Mouse (Mus musculus): ENCODE measurements around the gene Padi1. TPM values are rescaled to one million over a fixed set of nuclear protein-coding genes. Genes with fewer than 3 reads are reported as not detected.

Padi1 gene
- total RNA-seq, 2 experiments from 2014 or later = 0.09 TPM; not detected in 1

DNA sequence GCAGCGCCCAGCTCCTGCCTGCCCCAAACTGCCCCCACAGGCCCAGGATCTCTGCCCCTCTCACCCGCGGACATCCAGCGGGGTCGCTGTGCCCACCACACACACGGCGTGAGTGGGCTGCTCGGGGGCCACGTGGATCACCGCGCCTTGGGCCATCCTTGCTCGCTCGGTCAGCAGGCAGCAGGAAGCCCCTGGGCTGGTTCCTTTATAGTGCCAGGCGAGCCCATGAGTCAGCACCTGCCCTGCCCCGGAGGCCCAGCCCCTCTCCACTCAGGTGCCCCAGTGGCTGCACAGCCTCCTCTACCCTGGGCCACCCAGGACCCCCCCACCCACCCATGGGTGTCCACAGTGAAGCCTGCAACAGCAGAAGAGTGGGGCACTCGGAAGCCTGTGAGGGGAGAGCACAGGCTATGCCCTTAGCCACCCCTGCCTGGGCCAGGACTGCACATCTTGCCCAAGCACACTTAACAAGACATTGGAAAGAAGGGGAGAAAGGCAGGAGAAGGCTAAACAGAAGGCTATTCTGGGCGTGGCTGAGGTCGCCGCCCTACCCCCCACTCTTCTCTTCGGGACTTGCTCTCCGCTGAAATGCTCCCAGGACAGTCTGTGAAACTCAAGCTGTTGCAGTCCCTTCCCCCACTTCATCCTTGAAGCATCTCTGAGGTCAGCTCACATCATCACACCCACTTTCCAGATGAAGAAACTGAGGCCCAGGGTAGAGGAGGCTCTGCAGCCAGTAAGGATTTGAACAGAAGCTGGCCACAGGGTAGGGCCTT lies 71.4 kb downstream of the Padi1 start, which contains the start of gene Padi4:
Gene Padi4 (minus strand): TSS at position 212 of the 776 bp plus-strand sequence.
- TF ChIP-seq CTCF (IDR thresholded peaks at IDR 0.05) = no peak
- intact Hi-C loops (cut with DNase I) = no loop called here
- no peak for DNase-seq (ENCODE audit: extremely low spot score in 1 of 2, low spot score in 2 of 2)
- Histone ChIP-seq H3K4me3 (no peak within 1 kb of the TSS), H3K27ac (no peak within 1 kb of the TSS)

DNA sequence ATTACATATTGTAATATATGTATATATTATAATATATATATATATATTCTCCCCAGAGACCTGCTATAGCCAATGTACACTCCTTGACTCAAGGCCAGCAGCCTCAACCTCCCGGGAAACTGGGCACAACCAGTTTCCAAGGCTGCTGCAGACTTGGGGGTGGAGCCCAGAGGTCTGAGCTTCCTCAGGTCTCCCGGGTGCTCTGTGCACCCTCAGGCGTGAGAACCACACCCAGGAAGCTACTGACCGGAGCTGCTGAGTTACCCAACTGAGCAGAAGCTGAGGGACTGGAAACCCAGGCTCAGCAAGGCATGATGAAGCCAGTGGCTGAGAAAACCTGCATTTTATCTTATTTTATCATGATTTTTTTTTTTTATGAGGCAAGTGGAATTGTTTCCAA lies 74.5 kb downstream of the Padi1 start:
- DNase-seq (ENCODE audit: extremely low spot score in 1 of 2, low spot score in 2 of 2) = no peak
- Histone ChIP-seq H3K27ac (no peak overlapping the region), H3K4me3 (no peak overlapping the region)
- TF ChIP-seq CTCF (IDR thresholded peaks at IDR 0.05) = no peak
- intact Hi-C loops (cut with DNase I) = no loop called here

DNA sequence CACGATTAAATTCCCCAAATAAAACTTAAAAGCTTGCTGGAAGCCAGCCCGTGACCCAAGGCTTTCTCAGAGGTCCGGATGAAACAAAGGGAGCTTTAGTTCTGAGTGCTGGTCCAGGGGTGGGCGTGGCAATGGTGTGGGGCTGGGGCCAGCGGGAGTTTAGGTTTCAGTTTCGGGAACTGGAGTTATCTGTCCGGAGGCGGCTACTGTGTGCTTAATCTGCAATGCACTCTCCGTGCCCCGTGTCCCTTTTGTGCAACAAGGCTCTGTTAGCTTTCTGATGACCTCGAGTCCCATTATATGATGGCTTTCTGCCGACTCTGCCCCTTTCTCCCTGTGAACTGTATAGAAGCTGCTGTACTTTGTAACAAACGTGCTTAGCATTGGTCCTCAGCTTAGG lies 75.1 kb downstream of the Padi1 start:
- DNase-seq (ENCODE audit: extremely low spot score in 1 of 2, low spot score in 2 of 2) = no peak
- TF ChIP-seq CTCF (IDR thresholded peaks at IDR 0.05) = no peak

DNA sequence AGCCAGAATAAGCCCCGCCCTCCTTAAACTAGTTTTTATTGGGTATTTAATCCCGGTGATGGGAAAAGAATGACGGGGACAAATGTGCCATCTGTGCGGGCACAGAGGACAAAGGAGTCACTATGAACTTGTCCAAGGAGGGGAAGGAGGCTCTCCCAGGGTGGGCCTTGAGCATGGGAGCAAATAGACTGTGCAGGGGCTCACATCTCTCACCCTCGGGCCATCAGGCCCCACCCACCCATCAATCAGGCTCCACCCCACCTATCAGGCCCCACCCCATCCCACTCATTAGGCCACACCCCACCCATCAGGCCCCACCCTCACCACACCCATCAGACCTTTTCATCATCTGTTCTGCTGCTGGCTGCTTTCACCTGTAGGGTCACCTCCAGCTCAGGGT lies 76.6 kb downstream of the Padi1 start:
- intact Hi-C loops (cut with DNase I) = loop anchor here (5.0 kb wide), 1 partner anchor 48 kb away; no protein-coding TSS in a partner anchor
- DNase-seq (ENCODE audit: extremely low spot score in 1 of 2, low spot score in 2 of 2) = no peak
- H3K4me3 ChIP-seq = no peak overlapping the region
- no peak for TF ChIP-seq CTCF (IDR thresholded peaks at IDR 0.05)
- H3K27ac ChIP-seq = no peak overlapping the region

More for the DNA sequence above, 75.1 kb downstream of the Padi1 start:
- intact Hi-C loops (cut with DNase I) = no loop called here
- Histone ChIP-seq H3K27ac (no peak overlapping the region), H3K4me3 (peak overlapping the region; percentile 22; the same call in 1 of the 2 replicates)

DNA sequence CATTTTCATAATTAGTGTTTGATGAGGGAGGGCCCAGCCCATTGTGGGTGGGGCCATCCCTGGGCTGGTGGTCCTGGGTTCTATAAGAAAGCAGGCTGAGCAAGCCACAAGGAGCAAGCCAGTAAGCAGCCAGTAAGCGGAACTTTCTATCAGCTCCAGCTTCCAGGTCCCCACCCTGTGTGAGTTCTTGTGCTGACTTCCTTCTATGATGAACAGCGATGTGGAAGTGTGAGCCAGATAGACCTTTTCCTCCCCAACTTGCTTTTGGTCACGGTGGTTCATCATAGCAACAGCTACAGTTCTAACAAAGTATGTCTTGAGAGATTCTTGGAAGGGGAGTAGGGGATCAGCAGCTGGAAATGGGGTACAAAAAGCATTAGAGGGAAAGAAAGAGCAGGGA lies 79.6 kb downstream of the Padi1 start:
- intact Hi-C loops (cut with DNase I) = loop anchor here (5.0 kb wide), 1 partner anchor 51 kb away; no protein-coding TSS in a partner anchor
- no peak for TF ChIP-seq CTCF (IDR thresholded peaks at IDR 0.05)
- no peak overlapping the region for H3K27ac ChIP-seq
- no peak overlapping the region for H3K4me3 ChIP-seq
- DNase-seq (ENCODE audit: extremely low spot score in 1 of 2, low spot score in 2 of 2) = no peak

DNA sequence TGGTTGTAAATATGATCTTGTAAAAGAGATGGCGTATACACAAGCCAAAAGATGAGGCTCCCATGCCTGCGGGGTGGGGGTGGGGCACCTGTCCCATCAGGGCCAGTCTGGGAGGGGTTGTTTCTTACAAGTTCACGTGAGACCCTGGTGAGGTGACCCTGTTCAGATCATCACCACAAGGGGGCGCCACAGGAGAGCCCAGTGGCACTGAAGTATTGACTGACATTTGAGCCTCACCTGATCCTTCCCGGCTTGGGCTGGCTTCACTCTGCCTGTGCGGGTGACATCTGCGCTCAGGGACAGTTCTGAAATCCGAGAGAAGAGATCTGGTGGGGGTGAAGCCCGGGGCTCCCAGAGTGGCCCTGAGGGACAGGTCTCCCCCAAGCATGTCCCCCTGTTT lies 82.4 kb downstream of the Padi1 start:
- DNase-seq (ENCODE audit: extremely low spot score in 1 of 2, low spot score in 2 of 2) = no peak
- intact Hi-C loops (cut with DNase I) = no loop called here
- TF ChIP-seq CTCF (IDR thresholded peaks at IDR 0.05) = peak; percentile 62
- H3K27ac ChIP-seq = no peak overlapping the region
- H3K4me3 ChIP-seq = no peak overlapping the region

Other genes with a start within 250 kb of the Padi1 start
- 10 to 100 TPM; 63.2 to 71.5 TPM for gene Arhgef10l, start 179.8 kb downstream of the Padi1 start, total RNA-seq (2021)
- 10 to 100 TPM; 87.4 to 91.7 TPM for gene Rcc2, start 145.2 kb downstream of the Padi1 start, total RNA-seq (2021)
- not detected for gene Padi6, start 103.1 kb downstream of the Padi1 start, total RNA-seq (2021)
- gene Padi4, start 71.5 kb downstream of the Padi1 start, total RNA-seq (2021) = under 1 TPM in 1 of 2 experiments, not detected in 1; 0.14 TPM
- not detected for gene Padi3, start 35.1 kb downstream of the Padi1 start, total RNA-seq (2021)
- 10 to 100 TPM; 10.2 to 11.6 TPM for gene Padi2, start 60.6 kb upstream of the Padi1 start, total RNA-seq (2021)
- gene Sdhb, start 115.4 kb upstream of the Padi1 start, total RNA-seq (2021) = 100 to 1,000 TPM; 170 to 178 TPM
- gene Atp13a2, start 141.1 kb upstream of the Padi1 start, total RNA-seq (2021) = 100 to 1,000 TPM; 150 to 155 TPM
- gene Mfap2, start 164.6 kb upstream of the Padi1 start, total RNA-seq (2021) = 1 to 10 TPM; 4.8 to 4.9 TPM
- gene Crocc, start 214.8 kb upstream of the Padi1 start, total RNA-seq (2021) = 10 to 100 TPM; 68.1 to 71.3 TPM
- 10 to 100 TPM; 44.9 to 45.9 TPM for gene Necap2, start 232.6 kb upstream of the Padi1 start, total RNA-seq (2021)
- under 1 TPM; 0.26 to 0.61 TPM for gene Spata21, start 242.6 kb upstream of the Padi1 start, total RNA-seq (2021)

Measured in left cerebral cortex, adult 2 months (tissue).